Mouse (Mus musculus): ENCODE data around the gene Bdh2.

DNA sequence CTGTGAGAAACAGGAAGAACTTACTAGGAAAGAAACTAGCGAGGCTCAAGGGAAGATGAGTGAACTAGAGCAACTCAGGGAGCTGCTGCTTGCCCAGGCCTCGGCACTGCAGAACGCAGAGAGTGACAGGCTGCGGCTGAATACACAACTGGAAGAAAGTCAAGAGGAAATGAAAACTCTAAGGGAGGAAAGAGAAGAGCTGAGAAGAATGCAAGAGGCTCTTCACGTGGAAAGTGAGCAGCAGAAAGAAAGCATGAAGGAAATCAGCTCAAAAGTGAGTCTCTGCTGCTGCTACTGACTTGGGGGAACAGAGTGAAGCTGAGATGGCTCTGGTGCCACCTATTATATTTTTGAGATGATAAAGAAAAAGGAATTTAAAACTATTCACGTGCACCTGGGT lies 34.2 kb upstream of the Bdh2 start:
- no peak for TF ChIP-seq CTCF (IDR thresholded peaks at IDR 0.05; ENCODE audit: low read depth)
- no peak for TF ChIP-seq EP300 (optimal IDR thresholded peaks at IDR 0.05)

Measured in stomach, postnatal 0 days (tissue).